Mouse (Mus musculus): ENCODE measurements around the gene Acp2. TPM values are rescaled to one million over a fixed set of nuclear protein-coding genes. Genes with fewer than 3 reads are reported as not detected.

Gene Acp2
- polyA plus RNA-seq, 1 experiment from 2014 or later, result 20.4 TPM

DNA sequence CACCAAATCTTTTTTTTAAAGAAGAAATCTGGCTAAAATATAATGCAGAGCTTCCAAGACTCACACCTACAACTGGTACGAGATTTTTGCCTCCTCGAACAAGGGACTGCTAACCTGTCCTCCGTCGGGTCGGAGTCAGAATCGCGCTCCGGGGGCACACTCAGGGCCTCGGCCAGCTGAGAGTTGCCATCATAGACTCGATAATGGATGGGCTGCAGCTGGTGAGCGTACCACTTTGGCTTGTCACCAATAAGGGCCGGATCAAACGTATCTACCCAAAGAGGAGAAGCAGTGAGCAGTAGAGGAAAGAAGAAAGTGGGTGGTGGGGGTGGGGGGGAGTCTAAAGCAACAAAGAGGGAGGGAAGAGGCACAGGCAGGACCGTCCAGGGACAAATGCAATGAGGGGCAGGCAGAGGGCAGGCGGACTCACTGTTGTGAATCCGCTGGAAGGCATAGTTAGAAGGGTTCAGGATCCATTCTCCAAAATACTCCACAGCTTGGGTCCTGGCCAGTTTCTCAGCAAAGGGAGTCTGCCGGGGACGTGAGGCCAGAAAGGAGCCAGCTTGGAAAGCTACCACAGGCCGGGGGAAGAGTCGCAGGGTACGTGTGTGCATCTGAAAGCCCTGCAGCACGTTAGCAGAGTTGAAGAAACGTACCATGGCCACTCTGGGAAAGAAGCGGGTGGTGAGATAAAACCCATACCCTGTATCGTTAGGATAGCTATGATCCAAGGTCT is 32.9 kb upstream of the Acp2 start:
- WGBS, result 87% methylated on average over 25 of the region's 25 CpGs
- Histone ChIP-seq H3K27ac (ENCODE audit: low read length) (no peak overlapping the region), H3K36me3 (ENCODE audit: control insufficient read depth, insufficient read depth, low read length) (peaks cover 8% of the 10 kb centered on the region; the same call in 1 of the 2 replicates), H3K27me3 (replicated peaks; ENCODE audit: control insufficient read depth, insufficient read depth, low read length) (no peaks in the 10 kb centered on the region), H3K9ac (ENCODE audit: low read depth, low read length) (no peak overlapping the region), H3K4me3 (ENCODE audit: low read length) (no peak overlapping the region), H3K9me3 (ENCODE audit: control insufficient read depth, low read length) (no peaks in the 10 kb centered on the region), H3K4me1 (ENCODE audit: control insufficient read depth, insufficient read depth, low read length) (no peaks in the 10 kb centered on the region), H3K4me2 (ENCODE audit: low read depth, low read length) (no peak overlapping the region)
- no peak for ATAC-seq

DNA sequence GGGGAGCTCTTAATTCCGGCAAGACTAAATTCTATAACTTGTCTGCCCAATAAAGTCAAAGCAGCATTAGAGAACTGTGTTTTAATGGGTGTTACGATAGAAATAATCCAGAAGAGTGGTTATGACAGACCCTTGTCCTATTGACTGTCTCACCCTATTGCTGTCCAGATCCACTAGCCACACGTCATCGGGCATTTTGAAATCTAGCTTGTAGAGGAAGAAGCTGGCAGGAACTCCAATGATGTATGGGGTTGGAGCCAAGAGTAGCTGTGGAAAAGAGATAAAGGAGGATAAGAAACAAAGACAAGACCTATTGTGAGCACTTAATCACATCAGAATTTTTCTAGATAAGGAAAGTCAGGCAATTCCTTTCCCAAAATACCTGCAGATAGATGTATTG is 27.2 kb upstream of the Acp2 start:
- 93% methylated on average over 4 of the region's 4 CpGs for WGBS
- Histone ChIP-seq H3K4me1 (ENCODE audit: control insufficient read depth, insufficient read depth, low read length) (no peaks in the 10 kb centered on the region), H3K9ac (ENCODE audit: low read depth, low read length) (no peak overlapping the region), H3K27ac (ENCODE audit: low read length) (no peak overlapping the region), H3K27me3 (replicated peaks; ENCODE audit: control insufficient read depth, insufficient read depth, low read length) (no peaks in the 10 kb centered on the region), H3K4me3 (ENCODE audit: low read length) (no peak overlapping the region), H3K4me2 (ENCODE audit: low read depth, low read length) (no peak overlapping the region), H3K36me3 (ENCODE audit: control insufficient read depth, insufficient read depth, low read length) (peaks cover 8% of the 10 kb centered on the region; the same call in 1 of the 2 replicates), H3K9me3 (ENCODE audit: control insufficient read depth, low read length) (no peaks in the 10 kb centered on the region)
- ATAC-seq, result no peak

DNA sequence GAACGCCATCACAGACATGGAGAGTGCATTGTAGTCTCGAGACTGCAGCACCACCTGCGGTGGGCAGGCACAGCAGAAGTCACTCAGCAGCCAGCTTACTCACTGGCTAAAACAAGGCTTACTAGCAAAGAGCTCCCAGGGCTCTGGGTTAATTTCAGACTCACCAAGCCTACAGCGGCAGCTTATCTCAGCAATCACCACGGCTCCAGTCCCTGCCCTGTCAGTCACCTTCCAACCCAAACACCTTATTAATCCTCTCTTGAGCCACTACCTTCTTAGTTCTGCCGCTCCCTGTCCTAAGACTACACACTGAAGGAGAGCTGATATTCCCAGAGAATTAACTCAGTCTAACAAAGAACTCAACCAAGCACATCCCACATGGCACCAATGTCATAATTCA is 26.5 kb upstream of the Acp2 start:
- H3K27me3 ChIP-seq (replicated peaks; ENCODE audit: control insufficient read depth, insufficient read depth, low read length), result no peaks in the 10 kb centered on the region
- ATAC-seq, result no peak
- H3K4me2 ChIP-seq (ENCODE audit: low read depth, low read length), result no peak overlapping the region
- no peaks in the 10 kb centered on the region for H3K9me3 ChIP-seq (ENCODE audit: control insufficient read depth, low read length)
- H3K27ac ChIP-seq (ENCODE audit: low read length), result no peak overlapping the region
- 62% methylated on average over 6 of the region's 6 CpGs for WGBS
- H3K4me1 ChIP-seq (ENCODE audit: control insufficient read depth, insufficient read depth, low read length), result no peaks in the 10 kb centered on the region
- H3K36me3 ChIP-seq (ENCODE audit: control insufficient read depth, insufficient read depth, low read length), result peaks cover 8% of the 10 kb centered on the region; the same call in 1 of the 2 replicates
- no peak overlapping the region for H3K4me3 ChIP-seq (ENCODE audit: low read length)
- H3K9ac ChIP-seq (ENCODE audit: low read depth, low read length), result no peak overlapping the region

DNA sequence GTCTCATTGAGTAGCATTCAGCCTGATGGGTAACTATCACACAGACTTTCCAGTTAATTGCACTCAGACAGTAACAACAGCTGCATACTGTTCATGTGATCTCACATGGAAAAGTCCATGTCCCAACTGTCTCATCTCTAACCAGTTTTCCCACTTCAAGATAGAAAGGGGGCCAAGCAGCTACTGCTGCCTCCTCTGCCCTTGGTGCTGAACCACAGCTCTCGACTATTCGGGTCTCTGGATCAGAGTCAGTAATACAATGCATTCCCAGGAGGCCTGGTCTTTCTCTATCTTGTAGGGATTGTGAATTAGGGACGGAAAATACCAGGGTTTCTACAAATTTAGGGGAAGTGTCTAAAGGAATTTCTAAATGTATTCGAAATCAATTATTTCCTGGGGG is 22.9 kb upstream of the Acp2 start:
- H3K27me3 ChIP-seq (replicated peaks; ENCODE audit: control insufficient read depth, insufficient read depth, low read length), result no peaks in the 10 kb centered on the region
- peaks cover 8% of the 10 kb centered on the region; the same call in 1 of the 2 replicates for H3K36me3 ChIP-seq (ENCODE audit: control insufficient read depth, insufficient read depth, low read length)
- ATAC-seq, result no peak
- no peak overlapping the region for H3K9ac ChIP-seq (ENCODE audit: low read depth, low read length)
- H3K27ac ChIP-seq (ENCODE audit: low read length), result no peak overlapping the region
- H3K4me1 ChIP-seq (ENCODE audit: control insufficient read depth, insufficient read depth, low read length), result peaks cover 4% of the 10 kb centered on the region
- WGBS, result 38% methylated on average over 4 of the region's 4 CpGs
- no peaks in the 10 kb centered on the region for H3K9me3 ChIP-seq (ENCODE audit: control insufficient read depth, low read length)
- H3K4me2 ChIP-seq (ENCODE audit: low read depth, low read length), result no peak overlapping the region
- no peak overlapping the region for H3K4me3 ChIP-seq (ENCODE audit: low read length)

DNA sequence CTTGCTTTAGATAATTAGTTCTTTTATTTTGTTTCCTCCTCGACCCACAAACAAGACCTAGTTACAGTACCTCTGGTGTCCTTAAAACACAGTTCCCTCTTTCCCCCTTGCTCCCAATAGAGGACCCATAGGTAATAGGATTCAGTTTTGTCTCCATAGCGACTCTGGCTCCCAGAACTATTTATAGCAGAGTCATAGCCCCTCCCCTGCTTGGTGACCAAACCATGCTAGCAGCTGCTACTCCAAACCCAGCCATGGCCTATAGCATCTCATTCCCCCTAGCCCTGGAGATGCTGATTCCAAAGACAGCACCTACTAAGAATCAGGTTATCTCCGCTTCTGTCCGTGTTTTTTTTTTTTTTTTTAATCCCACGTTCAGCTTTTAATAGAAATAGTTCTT is 22.0 kb upstream of the Acp2 start:
- Histone ChIP-seq H3K9me3 (ENCODE audit: control insufficient read depth, low read length) (no peaks in the 10 kb centered on the region), H3K4me1 (ENCODE audit: control insufficient read depth, insufficient read depth, low read length) (peaks cover 4% of the 10 kb centered on the region), H3K4me3 (ENCODE audit: low read length) (no peak overlapping the region), H3K4me2 (ENCODE audit: low read depth, low read length) (no peak overlapping the region), H3K36me3 (ENCODE audit: control insufficient read depth, insufficient read depth, low read length) (peaks cover 8% of the 10 kb centered on the region; the same call in 1 of the 2 replicates), H3K27ac (ENCODE audit: low read length) (no peak overlapping the region), H3K27me3 (replicated peaks; ENCODE audit: control insufficient read depth, insufficient read depth, low read length) (no peaks in the 10 kb centered on the region), H3K9ac (ENCODE audit: low read depth, low read length) (no peak overlapping the region)
- 59% methylated on average over 5 of the region's 5 CpGs for WGBS
- ATAC-seq, result no peak

DNA sequence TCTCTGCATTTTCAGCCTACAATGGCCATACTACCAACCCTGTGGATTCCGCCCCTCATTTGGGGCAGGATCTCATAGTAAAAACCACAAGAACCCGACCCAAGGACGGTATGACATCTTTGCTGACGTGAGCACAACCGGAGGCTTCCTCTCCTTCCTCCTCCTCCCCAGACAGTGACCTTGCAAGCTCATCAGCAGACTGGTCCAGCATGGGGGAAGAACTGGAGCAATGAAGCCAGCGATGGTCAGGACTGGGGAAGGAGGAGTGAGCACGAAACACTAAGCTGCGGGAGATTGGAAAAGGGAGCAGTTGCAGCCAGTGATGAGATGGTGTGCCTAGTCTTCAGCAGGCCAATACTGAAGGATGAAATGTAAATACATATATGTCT is 20.7 kb upstream of the Acp2 start:
- peak overlapping the region; percentile 93 for H3K4me3 ChIP-seq (ENCODE audit: low read length)
- H3K9ac ChIP-seq (ENCODE audit: low read depth, low read length), result peak overlapping the region; percentile 78
- peaks cover 4% of the 10 kb centered on the region; the same call in 1 of the 2 replicates for H3K36me3 ChIP-seq (ENCODE audit: control insufficient read depth, insufficient read depth, low read length)
- no peak for ATAC-seq
- WGBS, result 9% methylated on average over 8 of the region's 8 CpGs
- peaks cover 4% of the 10 kb centered on the region for H3K4me1 ChIP-seq (ENCODE audit: control insufficient read depth, insufficient read depth, low read length)
- H3K27ac ChIP-seq (ENCODE audit: low read length), result no peak overlapping the region
- peak overlapping the region; percentile 83 for H3K4me2 ChIP-seq (ENCODE audit: low read depth, low read length)
- H3K9me3 ChIP-seq (ENCODE audit: control insufficient read depth, low read length), result no peaks in the 10 kb centered on the region
- H3K27me3 ChIP-seq (replicated peaks; ENCODE audit: control insufficient read depth, insufficient read depth, low read length), result no peaks in the 10 kb centered on the region

DNA sequence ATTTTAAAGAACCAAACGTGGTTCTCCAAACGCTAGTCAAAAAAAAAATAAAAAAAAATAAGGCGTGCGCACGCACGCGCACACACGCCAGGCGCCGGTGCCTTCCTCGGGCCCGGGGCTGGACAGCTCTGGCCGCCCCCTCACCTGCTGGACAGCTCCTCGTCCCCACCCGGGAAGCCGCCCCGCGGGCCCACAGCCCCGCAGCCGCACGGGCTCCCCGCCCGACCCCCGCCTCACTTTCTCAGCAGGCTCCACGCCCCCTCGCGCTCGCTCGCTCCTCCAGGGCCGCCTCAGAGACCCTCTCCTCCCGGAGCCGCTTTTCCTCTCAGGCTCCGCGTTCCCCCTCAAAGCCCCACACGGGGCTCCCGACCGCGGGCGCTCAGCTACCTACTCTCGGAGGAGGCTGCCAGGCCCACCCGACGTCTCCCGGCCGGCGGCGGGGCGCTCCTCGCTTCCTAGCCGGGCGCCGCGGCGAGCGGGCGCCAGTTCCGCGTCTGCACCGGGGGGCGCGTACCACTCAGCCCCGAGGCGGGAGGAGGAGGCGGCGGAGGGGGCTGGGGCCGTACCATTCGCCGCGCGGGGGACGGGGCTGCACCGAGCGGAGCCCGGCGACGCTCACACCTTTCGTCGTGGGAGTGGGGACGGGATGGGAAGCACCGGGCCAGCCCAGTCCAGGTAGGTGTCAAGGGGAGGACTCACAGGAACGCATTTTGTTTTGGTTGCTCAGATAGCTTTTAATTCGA is 20.1 kb upstream of the Acp2 start:
- Histone ChIP-seq H3K9me3 (ENCODE audit: control insufficient read depth, low read length) (no peaks in the 10 kb centered on the region), H3K4me3 (ENCODE audit: low read length) (peak overlapping the region; percentile 93), H3K36me3 (ENCODE audit: control insufficient read depth, insufficient read depth, low read length) (peaks cover 4% of the 10 kb centered on the region; the same call in 1 of the 2 replicates), H3K27ac (ENCODE audit: low read length) (peak overlapping the region; percentile 64), H3K27me3 (replicated peaks; ENCODE audit: control insufficient read depth, insufficient read depth, low read length) (no peaks in the 10 kb centered on the region), H3K4me1 (ENCODE audit: control insufficient read depth, insufficient read depth, low read length) (peaks cover 4% of the 10 kb centered on the region), H3K4me2 (ENCODE audit: low read depth, low read length) (peak overlapping the region; percentile 83), H3K9ac (ENCODE audit: low read depth, low read length) (peak overlapping the region; percentile 78)
- peak; percentile 97 for ATAC-seq
- under 1% methylated on average over 81 of the region's 81 CpGs for WGBS

DNA sequence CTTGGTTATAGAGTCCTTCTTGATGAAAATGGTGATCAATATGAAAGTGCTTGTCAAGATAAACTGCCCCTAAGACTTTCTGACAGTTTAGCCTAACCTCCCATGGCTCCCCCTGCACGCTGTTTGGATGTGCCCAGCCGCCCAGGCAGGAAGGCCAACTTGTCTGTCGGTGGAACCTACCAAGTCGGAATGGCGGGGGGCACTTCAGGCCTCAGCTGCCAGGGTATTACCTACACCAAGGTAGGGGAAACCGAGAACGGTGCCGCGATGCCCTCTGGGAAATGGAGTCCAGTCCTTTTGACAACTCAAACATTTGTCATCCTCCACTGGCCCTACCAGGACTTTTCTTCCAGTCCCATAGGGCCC is 19.6 kb upstream of the Acp2 start:
- Histone ChIP-seq H3K9me3 (ENCODE audit: control insufficient read depth, low read length) (no peaks in the 10 kb centered on the region), H3K9ac (ENCODE audit: low read depth, low read length) (peak overlapping the region; percentile 78), H3K4me2 (ENCODE audit: low read depth, low read length) (peak overlapping the region; percentile 83), H3K27ac (ENCODE audit: low read length) (peak overlapping the region; percentile 64), H3K27me3 (replicated peaks; ENCODE audit: control insufficient read depth, insufficient read depth, low read length) (no peaks in the 10 kb centered on the region), H3K4me1 (ENCODE audit: control insufficient read depth, insufficient read depth, low read length) (peaks cover 4% of the 10 kb centered on the region), H3K4me3 (ENCODE audit: low read length) (peak overlapping the region; percentile 93), H3K36me3 (ENCODE audit: control insufficient read depth, insufficient read depth, low read length) (peaks cover 2% of the 10 kb centered on the region; the same call in 1 of the 2 replicates)
- 0% methylated on average over 9 of the region's 9 CpGs for WGBS
- ATAC-seq, result peak; percentile 97

DNA sequence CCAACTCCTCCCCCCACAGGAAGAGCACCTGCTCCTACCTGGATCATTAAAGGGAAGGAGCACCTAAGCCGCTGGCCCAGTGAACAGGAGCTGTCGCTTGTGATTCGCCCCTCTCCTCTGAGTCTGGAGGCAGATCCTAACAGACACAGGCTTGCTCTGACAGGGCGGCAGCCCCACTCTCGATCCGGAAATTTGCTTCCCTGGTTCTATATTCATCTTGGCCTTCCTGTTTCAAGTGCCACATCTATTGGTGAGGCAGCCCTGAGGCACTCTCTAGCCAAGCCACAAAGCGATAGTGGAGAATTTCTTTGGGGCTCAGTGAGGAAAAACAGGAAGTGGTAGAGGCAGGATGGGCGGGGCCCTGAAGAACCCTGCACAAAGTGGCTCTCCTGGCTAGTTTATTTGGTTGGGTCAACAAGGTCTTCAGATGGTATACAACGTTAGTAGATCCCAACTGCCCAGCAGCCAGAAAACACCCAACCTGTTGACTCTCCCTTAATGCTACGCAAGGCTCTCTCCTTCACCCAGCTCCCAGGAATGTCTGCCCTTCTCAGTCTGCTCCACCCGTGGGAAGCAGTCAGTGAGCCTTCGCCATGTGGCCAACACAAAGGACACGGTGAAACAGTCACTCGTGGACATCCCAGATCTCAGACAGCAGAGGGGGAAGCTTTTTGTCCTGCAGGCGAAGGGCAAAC is 18.8 kb upstream of the Acp2 start, which contains the start of gene Madd:
Gene Madd, minus strand, starts transcription at position 127 of the 695 bp plus-strand sequence.
- Histone ChIP-seq H3K9ac (ENCODE audit: low read depth, low read length) (peak within 1 kb of the TSS; percentile 78), H3K4me3 (ENCODE audit: low read length) (peak within 1 kb of the TSS; percentile 93), H3K4me1 (ENCODE audit: control insufficient read depth, insufficient read depth, low read length) (peaks cover 4% of the 10 kb centered on the region), H3K36me3 (ENCODE audit: control insufficient read depth, insufficient read depth, low read length) (no peaks in the 10 kb centered on the region), H3K4me2 (ENCODE audit: low read depth, low read length) (peak within 1 kb of the TSS; percentile 83), H3K27me3 (replicated peaks; ENCODE audit: control insufficient read depth, insufficient read depth, low read length) (no peaks in the 10 kb centered on the region), H3K27ac (ENCODE audit: low read length) (peak within 1 kb of the TSS; percentile 64), H3K9me3 (ENCODE audit: control insufficient read depth, low read length) (no peaks in the 10 kb centered on the region)
- WGBS, result 56% methylated on average over 15 of the region's 15 CpGs
- peak; percentile 11; the same call in 1 of the 2 replicates for ATAC-seq

Data from intestine, embryonic 16.5 days (tissue).